Mouse (Mus musculus) CD8-positive naive resting alpha-beta T cell, adult 2 months (primary cell): ENCODE measurements at regions not wholly inside any gene's neighbourhood (a gene's known extent, or its start where the extent isn't known, plus 50 kb on each side); places are given as distances from the start of the nearest gene placed in this dataset.

ENCODE experiments used
- DNase-seq, 2 experiments: peaks; one replicate each; pipeline ENCODE4 v3.0.0; 2022; ENCODE audit warnings: low read depth in 2 of 2, low spot score in 2 of 2

- DNase-seq: no peak
Observed at GRCm38 (mm10) chr6:84392752-84393511, 200.8 kb downstream of the Cyp26b1 start.

GRCm38 (mm10) chr6:84391016-84391415, 202.7 kb downstream of the Cyp26b1 start:
- no peak for DNase-seq

- no peak for DNase-seq
Observed at GRCm38 (mm10) chr6:84385696-84386095, 208.0 kb downstream of the Cyp26b1 start.

- DNase-seq: no peak
Observed at GRCm38 (mm10) chr6:84383718-84384117, 210.0 kb downstream of the Cyp26b1 start.

GRCm38 (mm10) chr6:84383141-84383540, 210.6 kb downstream of the Cyp26b1 start:
- DNase-seq: no peak

- no peak for DNase-seq
Observed at GRCm38 (mm10) chr6:84381571-84381970, 212.1 kb downstream of the Cyp26b1 start.

- no peak for DNase-seq
Observed at GRCm38 (mm10) chr6:84376666-84377065, 217.0 kb downstream of the Cyp26b1 start.

GRCm38 (mm10) chr6:84375498-84375897, 218.2 kb downstream of the Cyp26b1 start:
- no peak for DNase-seq

GRCm38 (mm10) chr6:84366365-84366764, 227.3 kb downstream of the Cyp26b1 start:
- no peak for DNase-seq

GRCm38 (mm10) chr6:84365914-84366313, 227.8 kb downstream of the Cyp26b1 start:
- no peak for DNase-seq

GRCm38 (mm10) chr6:84364964-84365363, 228.7 kb downstream of the Cyp26b1 start:
- no peak for DNase-seq

GRCm38 (mm10) chr6:84362331-84362730, 231.4 kb downstream of the Cyp26b1 start:
- DNase-seq: no peak

GRCm38 (mm10) chr6:84357911-84358310, 235.8 kb downstream of the Cyp26b1 start:
- no peak for DNase-seq

GRCm38 (mm10) chr6:84353425-84354220, 240.1 kb downstream of the Cyp26b1 start:
- DNase-seq: no peak

- no peak for DNase-seq
Observed at GRCm38 (mm10) chr6:84344936-84345335, 248.8 kb downstream of the Cyp26b1 start.

- no peak for DNase-seq
Observed at GRCm38 (mm10) chr6:84333666-84334179, 260.0 kb downstream of the Cyp26b1 start.

GRCm38 (mm10) chr6:84329106-84329505, 264.6 kb downstream of the Cyp26b1 start:
- no peak for DNase-seq

GRCm38 (mm10) chr6:84328030-84328390, 265.7 kb downstream of the Cyp26b1 start:
- DNase-seq: no peak

- no peak for DNase-seq
Observed at GRCm38 (mm10) chr6:84327306-84328029, 266.2 kb downstream of the Cyp26b1 start.

- DNase-seq: no peak
Observed at GRCm38 (mm10) chr6:84325384-84326114, 268.2 kb downstream of the Cyp26b1 start.

GRCm38 (mm10) chr6:84324185-84324584, 269.5 kb downstream of the Cyp26b1 start:
- DNase-seq: no peak
